Mouse (Mus musculus): Measurements from ENCODE around the gene Cpeb2.

Cpeb2 gene

GRCm38 (mm10) chr5:43232480-43233315, at the start of gene Cpeb2:
TSS of gene Cpeb2 (plus strand) at chr5:43233170.
- DNase-seq (ENCODE audit: low read depth, low spot score) = peak; percentile 80

GRCm38 (mm10) chr5:43183556-43183955, 49.4 kb upstream of the Cpeb2 start:
- no peak for DNase-seq (ENCODE audit: low read depth, low spot score)

- no peak for DNase-seq (ENCODE audit: low read depth, low spot score)
Measured at GRCm38 (mm10) chr5:43184834-43185233, 48.1 kb upstream of the Cpeb2 start.

GRCm38 (mm10) chr5:43185478-43185877, 47.5 kb upstream of the Cpeb2 start:
- DNase-seq (ENCODE audit: low read depth, low spot score) = no peak

GRCm38 (mm10) chr5:43200686-43201085, 32.3 kb upstream of the Cpeb2 start:
- DNase-seq (ENCODE audit: low read depth, low spot score) = no peak

- DNase-seq (ENCODE audit: low read depth, low spot score) = no peak
Measured at GRCm38 (mm10) chr5:43206495-43207053, 26.4 kb upstream of the Cpeb2 start.

GRCm38 (mm10) chr5:43217468-43217867, 15.5 kb upstream of the Cpeb2 start:
- DNase-seq (ENCODE audit: low read depth, low spot score) = no peak

- DNase-seq (ENCODE audit: low read depth, low spot score) = no peak
Measured at GRCm38 (mm10) chr5:43217987-43218846, 14.8 kb upstream of the Cpeb2 start.

- DNase-seq (ENCODE audit: low read depth, low spot score) = no peak
Measured at GRCm38 (mm10) chr5:43218847-43219132, 14.2 kb upstream of the Cpeb2 start.

- no peak for DNase-seq (ENCODE audit: low read depth, low spot score)
Measured at GRCm38 (mm10) chr5:43223359-43223758, 9.6 kb upstream of the Cpeb2 start.

GRCm38 (mm10) chr5:43224245-43224644, 8.7 kb upstream of the Cpeb2 start:
- DNase-seq (ENCODE audit: low read depth, low spot score) = no peak

- DNase-seq (ENCODE audit: low read depth, low spot score) = no peak
Measured at GRCm38 (mm10) chr5:43226160-43226559, 6.8 kb upstream of the Cpeb2 start.

GRCm38 (mm10) chr5:43227607-43228006, 5.4 kb upstream of the Cpeb2 start:
- DNase-seq (ENCODE audit: low read depth, low spot score) = no peak

GRCm38 (mm10) chr5:43231061-43231460, 1.9 kb upstream of the Cpeb2 start:
- DNase-seq (ENCODE audit: low read depth, low spot score) = no peak

GRCm38 (mm10) chr5:43232149-43232479, 856 bp upstream of the Cpeb2 start:
- DNase-seq (ENCODE audit: low read depth, low spot score) = no peak

- DNase-seq (ENCODE audit: low read depth, low spot score) = peak; percentile 37
Measured at GRCm38 (mm10) chr5:43233316-43234181, 579 bp downstream of the Cpeb2 start.

GRCm38 (mm10) chr5:43234321-43235185, 1.6 kb downstream of the Cpeb2 start:
- DNase-seq (ENCODE audit: low read depth, low spot score) = no peak

- DNase-seq (ENCODE audit: low read depth, low spot score) = no peak
Measured at GRCm38 (mm10) chr5:43235186-43235785, 2.3 kb downstream of the Cpeb2 start.

- DNase-seq (ENCODE audit: low read depth, low spot score) = no peak
Measured at GRCm38 (mm10) chr5:43235997-43236396, 3.0 kb downstream of the Cpeb2 start.

GRCm38 (mm10) chr5:43236476-43236875, 3.5 kb downstream of the Cpeb2 start:
- no peak for DNase-seq (ENCODE audit: low read depth, low spot score)

All from retina, adult 2 months (tissue).